Mouse (Mus musculus): Measurements from ENCODE around the gene Nqo1.

Gene Nqo1

GRCm38 (mm10) chr8:107403038-107403781 is at the start of gene Nqo1:
Gene Nqo1 (minus strand): TSS chr8:107403206.
- in situ Hi-C loops (cut with MboI; ENCODE audit: low sequenced_read_pairs) = no loop called here

- in situ Hi-C loops (cut with MboI; ENCODE audit: low sequenced_read_pairs) = no loop called here
Observed at GRCm38 (mm10) chr8:107451414-107452066, 48.5 kb upstream of the Nqo1 start.

- in situ Hi-C loops (cut with MboI; ENCODE audit: low sequenced_read_pairs) = no loop called here
Observed at GRCm38 (mm10) chr8:107449655-107450054, 46.6 kb upstream of the Nqo1 start.

GRCm38 (mm10) chr8:107449130-107449529 is 46.1 kb upstream of the Nqo1 start:
- in situ Hi-C loops (cut with MboI; ENCODE audit: low sequenced_read_pairs) = no loop called here

GRCm38 (mm10) chr8:107448382-107448889 is 45.4 kb upstream of the Nqo1 start:
- in situ Hi-C loops (cut with MboI; ENCODE audit: low sequenced_read_pairs) = no loop called here

- in situ Hi-C loops (cut with MboI; ENCODE audit: low sequenced_read_pairs) = no loop called here
Observed at GRCm38 (mm10) chr8:107447713-107448112, 44.7 kb upstream of the Nqo1 start.

GRCm38 (mm10) chr8:107444626-107445025 is 41.6 kb upstream of the Nqo1 start:
- in situ Hi-C loops (cut with MboI; ENCODE audit: low sequenced_read_pairs) = no loop called here

GRCm38 (mm10) chr8:107439880-107440625 is 37.0 kb upstream of the Nqo1 start:
- in situ Hi-C loops (cut with MboI; ENCODE audit: low sequenced_read_pairs) = no loop called here

- in situ Hi-C loops (cut with MboI; ENCODE audit: low sequenced_read_pairs) = no loop called here
Observed at GRCm38 (mm10) chr8:107437711-107438110, 34.7 kb upstream of the Nqo1 start.

- in situ Hi-C loops (cut with MboI; ENCODE audit: low sequenced_read_pairs) = no loop called here
Observed at GRCm38 (mm10) chr8:107436841-107437421, 33.9 kb upstream of the Nqo1 start.

- in situ Hi-C loops (cut with MboI; ENCODE audit: low sequenced_read_pairs) = no loop called here
Observed at GRCm38 (mm10) chr8:107435962-107436831, 33.2 kb upstream of the Nqo1 start, which contains the start of gene Wwp2. Gene Wwp2 (plus strand): TSS chr8:107436365.

GRCm38 (mm10) chr8:107435421-107435961 is 32.5 kb upstream of the Nqo1 start:
- in situ Hi-C loops (cut with MboI; ENCODE audit: low sequenced_read_pairs) = no loop called here

- in situ Hi-C loops (cut with MboI; ENCODE audit: low sequenced_read_pairs) = no loop called here
Observed at GRCm38 (mm10) chr8:107430821-107431220, 27.8 kb upstream of the Nqo1 start.

GRCm38 (mm10) chr8:107425230-107425597 is 22.2 kb upstream of the Nqo1 start:
- in situ Hi-C loops (cut with MboI; ENCODE audit: low sequenced_read_pairs) = no loop called here

GRCm38 (mm10) chr8:107424597-107425229 is 21.7 kb upstream of the Nqo1 start, which contains the start of gene Nob1:
Gene Nob1 (minus strand): TSS chr8:107425051.
- in situ Hi-C loops (cut with MboI; ENCODE audit: low sequenced_read_pairs) = no loop called here

- in situ Hi-C loops (cut with MboI; ENCODE audit: low sequenced_read_pairs) = no loop called here
Observed at GRCm38 (mm10) chr8:107424176-107424575, 21.2 kb upstream of the Nqo1 start.

GRCm38 (mm10) chr8:107417001-107417400 is 14.0 kb upstream of the Nqo1 start:
- in situ Hi-C loops (cut with MboI; ENCODE audit: low sequenced_read_pairs) = no loop called here

GRCm38 (mm10) chr8:107413881-107414280 is 10.9 kb upstream of the Nqo1 start:
- in situ Hi-C loops (cut with MboI; ENCODE audit: low sequenced_read_pairs) = no loop called here

- in situ Hi-C loops (cut with MboI; ENCODE audit: low sequenced_read_pairs) = no loop called here
Observed at GRCm38 (mm10) chr8:107412552-107412951, 9.5 kb upstream of the Nqo1 start.
